Mouse (Mus musculus): ENCODE measurements at regions not wholly inside any gene's neighbourhood (a gene's known extent, or its start where the extent isn't known, plus 50 kb on each side); places are given as distances from the start of the nearest gene placed in this dataset.
A peak's percentile ranks its signal among the peaks of the same experiment; 100 is the strongest.

DNA sequence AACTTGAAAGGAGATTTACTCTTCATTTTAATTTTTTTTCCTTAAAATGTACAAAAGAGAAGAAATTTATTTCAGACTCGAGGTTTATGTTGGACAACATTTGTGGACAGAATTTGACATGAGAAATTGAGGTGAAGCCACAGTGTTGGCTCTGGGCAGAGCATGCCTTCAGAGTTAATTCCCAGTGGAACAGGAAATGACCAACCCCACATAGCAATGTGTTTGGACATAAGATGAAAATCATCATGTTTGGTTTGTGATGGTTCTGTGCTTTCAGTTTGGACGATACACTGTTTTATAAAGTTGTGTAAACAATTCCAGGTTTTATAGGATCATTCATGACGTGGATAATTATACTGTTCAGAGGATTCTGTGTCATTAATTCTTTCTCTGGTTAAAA, 271.9 kb upstream of the Mettl25 start:
- intact Hi-C loops (cut with DNase I) = no loop called here
- no peak for DNase-seq

DNA sequence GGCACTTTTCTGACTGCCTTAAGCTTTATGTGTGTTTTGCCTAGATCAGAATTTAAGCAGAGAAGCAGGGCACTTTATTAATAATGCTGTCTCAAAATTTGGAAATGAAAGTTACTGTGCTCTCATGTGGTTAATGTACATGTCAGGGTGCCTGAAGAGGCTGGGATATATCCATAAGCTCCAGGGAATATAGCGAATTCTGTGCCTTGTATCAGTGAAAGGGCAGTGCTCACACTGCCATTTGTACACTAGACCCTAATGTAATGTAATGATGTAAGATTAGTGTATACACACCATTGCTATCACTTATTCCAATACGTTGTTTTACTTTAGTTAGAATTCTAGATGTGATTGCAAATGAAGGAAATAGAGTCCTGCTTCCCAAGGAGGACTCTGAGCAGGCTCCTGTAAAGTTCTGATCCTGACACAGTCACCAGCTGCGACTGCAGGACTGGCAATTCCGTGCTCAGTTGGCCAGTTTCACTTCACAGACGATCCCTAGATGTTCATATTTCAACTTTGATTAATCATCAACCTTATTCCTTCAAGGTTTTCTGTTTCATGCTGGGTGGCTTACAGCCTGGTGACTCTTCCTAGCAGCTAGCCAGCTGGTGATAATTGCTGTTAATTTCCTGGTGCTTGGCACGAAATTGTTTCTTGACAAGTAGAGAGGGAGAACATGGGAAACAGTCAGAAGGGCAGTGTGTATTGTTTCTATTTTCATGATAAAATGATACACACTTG, 273.7 kb upstream of the Mettl25 start:
- intact Hi-C loops (cut with DNase I) = no loop called here
- DNase-seq = no peak

DNA sequence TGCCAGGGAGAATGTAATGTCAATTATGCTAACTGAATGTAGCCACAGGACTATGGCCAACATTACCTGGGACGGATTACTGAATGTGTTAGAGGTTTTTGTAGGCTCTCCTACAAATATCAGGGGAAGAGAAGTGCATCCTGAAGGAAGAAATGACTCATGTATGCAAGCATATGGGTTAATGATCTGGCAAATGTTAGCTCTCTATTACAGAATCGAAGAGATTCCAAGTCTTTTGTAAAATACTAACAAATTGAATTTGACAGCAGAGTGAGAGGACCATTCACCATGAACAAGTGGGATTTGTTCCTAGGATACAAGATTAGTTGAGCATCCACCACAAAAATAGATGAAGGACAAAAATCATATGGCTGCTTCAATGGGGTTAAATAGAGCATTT, 280.6 kb upstream of the Mettl25 start:
- DNase-seq = no peak
- intact Hi-C loops (cut with DNase I) = no loop called here

DNA sequence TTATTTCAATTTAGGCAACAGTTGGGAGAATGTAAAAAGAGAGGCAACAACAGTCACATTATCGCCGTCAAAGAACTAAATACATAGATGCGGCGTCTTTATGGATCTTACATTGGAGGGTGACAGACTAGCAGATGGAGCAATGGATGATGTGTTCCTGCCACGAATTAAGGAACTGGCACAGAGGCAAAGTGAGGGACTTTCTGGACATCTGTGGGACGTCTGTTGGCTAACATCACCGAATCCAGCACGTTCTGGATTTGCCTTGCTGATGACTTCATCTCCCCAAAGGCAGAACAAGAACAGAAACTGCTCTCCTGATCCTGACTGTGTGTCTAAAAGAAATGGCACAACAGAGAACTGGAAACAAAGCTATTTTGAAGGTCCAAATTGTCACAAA, 281.8 kb upstream of the Mettl25 start:
- intact Hi-C loops (cut with DNase I) = no loop called here
- peak in 1 of 2 experiments; percentile 2 for DNase-seq

DNA sequence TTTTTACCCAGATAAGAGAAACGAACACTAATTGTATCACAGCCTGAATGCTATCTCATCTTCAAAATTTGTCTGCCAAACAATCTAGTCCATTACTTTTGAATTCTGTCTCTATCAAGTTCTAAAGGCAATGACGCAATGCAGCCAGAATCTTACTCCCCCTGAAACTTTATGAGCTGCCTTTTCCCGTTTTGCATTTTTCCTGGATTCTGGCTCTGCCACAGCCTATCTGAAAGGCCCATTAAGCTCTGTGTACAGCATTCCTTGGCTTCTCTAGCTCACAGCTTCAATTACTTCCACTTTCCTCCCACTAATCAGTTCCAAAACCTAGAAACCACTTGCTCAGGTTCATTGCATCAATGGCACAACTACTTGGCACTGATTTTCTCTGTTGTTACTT, 298.0 kb upstream of the Ppfia2 start:
- intact Hi-C loops (cut with DNase I) = no loop called here
- DNase-seq = no peak

DNA sequence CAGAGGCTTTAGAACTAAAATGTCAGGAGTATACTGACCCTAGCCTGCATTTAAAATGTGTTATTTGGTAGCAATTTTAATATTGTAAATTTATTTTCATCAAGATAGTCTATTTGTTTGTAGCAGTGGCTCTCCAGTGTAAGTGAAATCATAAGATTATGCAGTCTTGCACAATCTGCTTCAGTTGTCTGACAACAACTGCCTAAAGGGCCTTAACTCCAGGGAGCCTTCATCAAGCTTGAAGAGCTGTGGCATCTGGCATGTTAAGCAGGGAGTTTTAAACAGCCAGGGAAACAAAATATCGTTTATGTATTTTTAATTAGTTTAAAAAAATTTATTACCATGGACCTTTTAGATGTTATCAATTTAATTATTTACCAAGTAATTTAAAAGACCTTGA, 295.7 kb upstream of the Ppfia2 start:
- intact Hi-C loops (cut with DNase I) = no loop called here
- no peak for DNase-seq

DNA sequence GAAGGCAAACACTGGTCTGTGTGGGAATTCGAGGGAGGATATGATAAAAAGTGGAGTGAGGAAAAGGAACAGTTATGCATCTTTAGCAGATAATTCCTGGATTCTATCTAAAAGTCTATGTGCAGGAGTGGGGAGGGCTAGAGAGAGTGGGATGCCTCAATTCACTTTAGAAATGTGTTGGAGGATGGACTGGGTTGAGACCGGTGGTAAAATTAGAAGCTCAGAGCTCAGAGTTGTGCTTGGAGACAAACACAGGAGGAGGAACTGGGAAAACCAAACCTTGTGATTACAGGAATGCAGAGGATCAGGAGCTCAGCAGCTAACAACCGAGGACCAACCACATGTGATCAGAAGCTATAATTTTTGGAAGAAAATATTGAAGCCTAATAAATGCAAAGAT, 290.5 kb upstream of the Ppfia2 start:
- no peak for DNase-seq
- intact Hi-C loops (cut with DNase I) = no loop called here

DNA sequence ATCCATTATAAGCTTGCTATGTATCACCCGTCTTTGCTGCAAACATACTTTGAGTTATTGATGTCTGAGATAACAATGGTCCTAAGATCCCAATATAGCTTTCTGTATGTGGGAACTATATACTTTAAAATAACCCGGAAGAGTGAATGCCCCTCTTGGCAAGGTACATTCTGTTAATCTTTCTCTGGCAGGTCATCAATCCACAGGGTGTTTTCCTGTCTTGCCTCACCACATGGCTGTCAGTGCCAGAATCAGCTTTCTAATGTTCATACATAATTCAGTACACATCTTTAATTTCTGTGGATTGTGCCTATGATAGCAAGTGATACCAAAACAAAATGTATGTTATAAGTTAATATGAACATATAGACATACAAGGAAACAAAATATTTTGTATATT, 267.6 kb upstream of the Ppfia2 start:
- DNase-seq = no peak
- intact Hi-C loops (cut with DNase I) = no loop called here

DNA sequence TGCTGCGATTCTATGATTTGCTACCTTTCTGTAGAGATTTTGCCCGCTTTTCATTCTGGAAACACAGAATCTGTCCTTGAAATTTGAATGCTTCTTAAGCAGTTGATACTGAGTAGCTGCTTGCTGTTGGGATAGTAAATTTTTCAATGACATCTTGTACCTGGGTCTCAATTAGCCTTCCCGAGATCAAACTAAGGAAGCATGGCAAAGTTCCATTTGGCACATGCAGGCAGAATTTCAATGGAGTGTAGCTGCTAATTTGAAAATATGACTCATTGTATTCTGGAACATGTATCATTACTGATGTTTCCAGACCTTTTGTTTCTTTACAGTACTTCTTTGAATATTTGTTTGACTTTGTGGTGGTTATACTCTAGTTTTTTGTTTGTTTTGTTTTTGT, 245.9 kb upstream of the Ppfia2 start:
- no peak for DNase-seq
- intact Hi-C loops (cut with DNase I) = no loop called here

DNA sequence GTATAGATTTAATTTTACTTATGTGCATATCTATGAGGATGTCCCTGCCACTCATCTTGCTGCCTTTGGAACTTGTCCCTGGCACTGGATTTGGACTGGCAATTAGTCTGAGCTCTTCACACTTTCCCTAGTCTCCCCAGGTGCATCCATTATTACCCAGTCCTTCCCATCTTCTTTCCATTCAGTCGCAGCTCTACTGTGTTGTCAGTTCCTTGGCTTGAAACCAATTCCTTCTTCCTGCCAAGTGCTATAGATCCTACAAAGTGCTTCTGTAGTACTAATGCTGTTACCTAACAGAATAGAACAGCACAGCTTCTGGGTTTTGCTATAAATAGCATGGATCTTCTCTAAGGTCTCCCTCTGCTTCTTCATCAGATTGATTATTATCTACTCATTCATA, 228.0 kb upstream of the Ppfia2 start:
- no peak for DNase-seq
- intact Hi-C loops (cut with DNase I) = no loop called here

DNA sequence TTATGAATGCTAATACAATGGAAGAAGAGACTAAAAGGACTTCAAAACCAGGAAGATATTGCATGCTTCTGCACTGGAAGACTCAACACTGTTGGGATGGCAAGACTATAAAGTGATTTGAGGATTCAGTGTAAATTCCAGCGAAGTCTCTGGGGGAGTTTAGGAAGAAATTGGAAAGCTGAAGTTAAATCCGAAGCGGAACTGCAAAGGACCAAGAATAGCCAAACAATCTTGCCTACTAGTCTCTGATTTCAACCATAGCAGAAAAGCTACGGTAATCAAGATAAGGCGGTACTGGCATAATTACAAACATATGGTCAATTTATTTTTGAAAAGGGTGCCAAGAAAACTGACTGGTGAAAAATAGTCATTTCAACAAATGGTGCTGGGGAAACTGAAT, 216.0 kb upstream of the Ppfia2 start:
- DNase-seq = no peak
- intact Hi-C loops (cut with DNase I) = no loop called here

DNA sequence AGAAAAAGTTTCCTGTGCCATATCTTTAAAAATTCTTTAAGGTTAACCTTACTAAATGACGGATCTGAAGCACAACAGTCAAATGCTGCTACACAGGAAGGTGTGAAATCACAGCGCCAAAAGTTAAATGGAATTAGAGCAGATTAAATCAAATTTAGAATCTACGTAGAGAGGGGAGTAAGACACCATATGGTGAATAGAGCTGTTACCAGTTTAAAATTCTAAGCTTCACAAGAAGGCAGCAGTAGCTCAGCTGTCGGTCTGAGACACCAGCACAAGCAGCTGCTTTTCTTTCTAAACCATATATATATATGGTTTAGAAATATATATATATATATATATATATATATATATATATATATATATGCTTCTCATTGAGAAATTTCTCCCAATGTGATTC, 210.3 kb upstream of the Ppfia2 start:
- intact Hi-C loops (cut with DNase I) = no loop called here
- DNase-seq = no peak

DNA sequence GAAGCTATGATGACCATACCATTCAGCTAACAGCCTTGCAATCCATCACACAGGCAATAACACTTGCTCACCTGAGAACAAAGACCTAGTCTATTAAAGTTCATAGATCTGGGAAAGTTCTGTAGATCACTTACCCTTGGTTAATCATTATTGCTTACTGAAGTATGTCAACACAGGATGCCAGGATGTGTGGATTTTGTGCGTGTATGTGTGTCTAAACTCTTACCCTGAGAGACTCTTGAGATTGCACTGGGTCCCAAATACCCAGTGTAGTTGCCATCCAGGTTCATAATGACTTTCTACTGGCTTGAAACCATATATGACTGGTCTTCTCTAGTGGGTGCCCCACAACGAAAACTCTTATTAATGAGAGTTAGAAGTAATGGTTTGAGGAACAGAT, 196.8 kb upstream of the Ppfia2 start:
- no peak for DNase-seq
- intact Hi-C loops (cut with DNase I) = no loop called here

DNA sequence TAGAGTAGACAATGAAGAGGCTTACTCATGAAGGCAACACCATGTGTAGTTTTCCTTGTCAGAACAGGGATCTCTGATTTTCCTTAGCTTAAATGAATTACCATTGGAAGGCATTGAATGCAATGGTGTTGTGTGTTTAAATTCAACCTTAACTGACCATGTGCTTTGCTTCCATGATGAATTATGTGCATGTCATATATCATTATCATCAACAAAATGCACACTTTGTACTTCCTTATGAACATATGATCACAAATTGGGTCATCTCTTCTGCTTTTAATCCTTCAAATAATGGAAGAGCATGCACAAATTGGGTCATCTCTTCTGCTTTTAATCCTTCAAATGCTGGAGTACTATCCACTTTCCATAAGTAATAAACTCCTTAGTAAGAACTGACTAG, 180.2 kb upstream of the Ppfia2 start:
- intact Hi-C loops (cut with DNase I) = no loop called here
- no peak for DNase-seq

DNA sequence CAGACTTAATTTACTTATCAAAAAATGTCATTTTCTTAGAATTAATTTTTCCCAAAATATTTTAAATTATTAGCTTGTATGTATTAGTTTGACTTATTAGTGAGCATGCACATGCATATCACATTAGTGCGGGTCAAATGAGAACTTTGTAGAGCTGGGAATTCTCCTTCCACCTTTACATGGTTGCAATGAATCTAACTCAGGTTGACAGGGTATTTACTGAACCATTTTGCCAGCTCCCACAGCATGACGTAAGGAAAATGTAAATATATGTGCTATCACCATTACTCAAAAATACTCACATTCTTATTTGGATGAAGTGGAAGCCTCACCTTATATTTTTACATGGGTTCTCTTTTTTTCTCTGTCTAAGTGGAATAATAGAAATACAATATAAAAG, 179.4 kb upstream of the Ppfia2 start:
- no peak for DNase-seq
- intact Hi-C loops (cut with DNase I) = no loop called here

DNA sequence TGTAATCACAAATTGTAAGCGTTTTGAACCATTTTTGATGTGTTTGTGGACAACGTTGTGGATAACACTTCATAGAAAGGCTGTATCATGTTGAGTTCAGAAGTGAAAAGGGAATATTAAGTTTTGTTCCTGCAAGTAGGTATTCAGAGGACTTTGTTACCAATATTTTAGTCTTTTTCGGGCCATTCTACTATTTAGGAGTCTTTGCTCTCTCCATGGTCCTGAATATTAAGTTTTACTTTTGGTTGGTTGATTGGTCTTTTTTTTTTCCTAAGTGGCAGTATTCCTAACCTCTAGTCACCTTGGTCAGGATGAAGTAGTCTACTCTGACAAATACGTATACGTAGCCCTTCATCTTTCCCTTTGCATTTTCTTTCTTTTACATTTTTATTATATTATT, 174.6 kb upstream of the Ppfia2 start:
- intact Hi-C loops (cut with DNase I) = no loop called here
- DNase-seq = no peak

DNA sequence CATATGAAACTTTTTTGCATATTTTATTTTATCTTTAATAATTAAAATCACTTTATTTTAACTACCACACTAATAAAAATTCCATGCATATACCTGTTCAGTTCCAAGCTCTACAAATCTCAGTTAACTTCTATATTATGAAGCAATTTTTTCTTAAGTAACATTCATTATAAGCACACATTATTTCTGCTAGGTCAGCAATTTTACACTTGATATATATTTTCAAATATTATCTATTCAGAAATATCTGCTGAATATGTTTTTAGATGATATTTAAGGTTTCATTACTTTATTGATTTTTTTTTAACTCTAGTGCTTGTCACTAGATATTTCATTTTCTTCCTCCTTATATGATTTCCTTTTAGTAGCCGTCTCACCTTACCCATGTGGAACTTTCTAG, 135.0 kb upstream of the Ppfia2 start:
- no peak for DNase-seq
- intact Hi-C loops (cut with DNase I) = no loop called here

DNA sequence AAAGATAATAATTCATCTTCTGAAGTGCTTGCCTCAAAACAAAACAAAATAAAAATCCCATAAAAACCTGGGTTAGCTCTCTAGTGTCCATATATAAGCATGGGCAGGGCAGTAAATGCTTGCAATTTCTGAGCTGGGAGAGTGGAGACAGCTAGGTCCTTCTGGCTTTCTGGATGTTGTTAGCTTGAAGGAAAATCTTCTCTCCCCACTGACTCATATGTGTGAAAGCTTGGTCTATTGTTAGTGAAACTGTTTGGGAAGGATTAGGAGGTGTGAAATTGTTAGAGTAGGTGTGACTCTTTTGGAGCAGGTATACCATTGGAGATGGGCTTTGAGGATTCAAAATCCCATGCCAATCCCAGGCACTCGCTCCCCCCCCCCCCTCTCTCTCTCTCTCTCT, 118.5 kb upstream of the Ppfia2 start:
- no peak for DNase-seq
- intact Hi-C loops (cut with DNase I) = no loop called here

DNA sequence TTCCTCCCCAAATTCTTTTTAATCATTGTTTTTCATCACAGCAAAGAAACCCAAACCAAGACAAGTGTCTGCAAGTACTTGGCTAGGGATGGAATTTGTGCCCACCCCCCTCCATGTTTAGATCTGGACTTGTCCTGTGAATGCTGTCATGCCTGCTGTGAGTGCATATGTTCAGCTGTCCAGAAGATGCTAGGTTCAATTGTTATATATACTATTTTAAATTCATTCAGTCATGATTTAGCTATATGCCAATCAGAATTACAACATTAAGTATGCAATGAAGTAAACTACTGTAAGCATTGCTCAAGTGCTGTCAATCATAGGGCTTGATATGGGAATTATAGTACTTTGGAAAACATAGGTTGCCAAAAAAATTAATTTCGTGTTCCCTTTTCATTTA, 94.5 kb upstream of the Ppfia2 start:
- intact Hi-C loops (cut with DNase I) = no loop called here
- no peak for DNase-seq

DNA sequence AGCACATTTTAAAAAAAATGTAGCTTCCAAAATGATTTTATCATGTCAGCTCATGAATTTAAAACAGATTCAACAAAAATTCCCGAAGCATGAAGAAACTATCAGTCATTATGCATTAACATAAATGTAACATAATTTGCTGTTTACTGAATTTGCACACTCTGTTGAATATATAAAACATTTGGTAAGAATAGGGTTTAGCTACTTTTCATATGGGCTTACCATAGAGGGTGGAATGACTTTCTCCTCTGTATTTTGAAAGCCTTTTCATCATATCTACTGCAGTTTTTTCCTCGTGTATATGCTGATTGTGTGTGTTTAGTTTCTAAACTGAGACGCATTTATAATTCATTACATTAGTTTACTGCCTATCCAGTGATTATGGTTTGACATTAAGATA, 94.0 kb upstream of the Ppfia2 start:
- intact Hi-C loops (cut with DNase I) = no loop called here
- no peak for DNase-seq

DNA sequence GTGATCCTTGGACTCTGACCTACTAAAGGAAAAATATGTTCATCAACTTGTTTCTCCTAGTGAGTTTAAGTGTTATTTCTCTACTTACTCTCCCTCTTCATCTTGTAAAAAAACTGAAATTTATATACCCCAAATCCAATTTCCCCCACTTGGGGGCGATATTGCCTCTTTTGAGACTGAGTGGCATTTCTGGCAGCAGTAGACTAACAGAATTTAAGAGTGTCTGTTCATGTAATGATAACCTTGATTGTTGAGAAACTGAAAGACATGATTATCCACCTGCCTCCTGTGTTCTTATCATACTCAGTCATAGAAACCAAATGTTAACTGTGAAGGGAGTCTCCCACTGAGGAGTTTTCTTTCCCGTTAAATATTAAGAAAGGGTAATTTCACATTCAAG, 89.5 kb upstream of the Ppfia2 start:
- intact Hi-C loops (cut with DNase I) = no loop called here
- peak in 1 of 2 experiments; percentile 1 for DNase-seq

DNA sequence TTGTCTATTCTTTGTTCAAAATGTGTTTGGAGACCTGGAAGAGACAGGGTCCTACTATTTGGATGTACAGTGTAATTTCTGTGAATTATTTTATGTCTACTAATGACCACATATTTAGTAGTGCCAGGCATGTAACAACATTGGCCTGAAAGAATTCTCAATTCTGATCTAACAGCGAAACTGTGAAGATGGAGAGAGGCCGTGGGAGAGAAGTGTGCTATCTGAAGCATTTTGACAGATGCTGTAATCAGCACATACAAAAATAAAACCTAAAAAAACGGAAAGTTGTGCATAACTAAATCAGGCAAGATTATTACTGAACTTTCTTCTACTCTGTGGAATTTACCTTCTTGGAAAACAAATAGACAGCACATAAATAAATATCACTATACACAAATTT, 61.4 kb upstream of the Ppfia2 start:
- intact Hi-C loops (cut with DNase I) = no loop called here
- no peak for DNase-seq

DNA sequence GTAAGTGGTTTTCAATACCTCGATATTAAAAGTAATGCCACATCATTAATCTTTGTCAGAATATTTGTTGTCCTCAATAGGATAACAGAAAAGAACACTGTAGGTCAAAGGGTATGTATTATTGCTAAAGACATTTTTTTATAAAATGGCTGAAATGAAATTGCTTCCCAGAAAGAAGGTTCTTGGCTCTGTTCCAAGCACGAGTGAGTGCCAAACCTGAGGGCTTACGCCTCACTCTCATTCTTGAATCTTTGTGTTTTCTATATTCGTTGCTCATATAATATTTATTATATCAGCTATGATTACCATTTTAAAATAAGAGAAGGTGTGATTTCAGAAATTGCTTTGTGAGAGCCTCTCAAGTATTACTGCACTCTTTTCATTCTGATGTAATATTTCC, 57.0 kb upstream of the Ppfia2 start:
- DNase-seq = no peak
- intact Hi-C loops (cut with DNase I) = no loop called here
